In genomic region chr3:105892572-105893495, GRCm38 (mm10) we compare ENCODE assay signal across 9 mouse cellular contexts. TPM values are rescaled to one million over a fixed set of nuclear protein-coding genes. Genes with fewer than 3 reads are reported as not detected.
A peak's percentile ranks its signal among the peaks of the same experiment; 100 is the strongest.
DNase-seq lines count a peak whose midpoint lies in the region; ATAC-seq and TF ChIP-seq lines count a peak whose summit lies in the region.
"Had no signal": no experiment of that assay in that cellular context is flagged by ENCODE, and none has a peak within 500 bp of the region (broad histone marks: within the 10 kb centered on the region; RNA-seq: fewer than 3 reads in every experiment).

No protein-coding gene starts in this region.

- no peak overlapping the region for H3K9ac ChIP-seq in limb, embryonic 14.5 days (ENCODE audit: low read depth, low read length, severe bottlenecking)
- H3K9ac ChIP-seq in forebrain, embryonic 11.5 days (ENCODE audit: low read length), result no peak overlapping the region

- H3K27me3 ChIP-seq in limb, embryonic 14.5 days (ENCODE audit: control insufficient read depth, insufficient read depth, low read length), result no peaks in the 10 kb centered on the region
- no peaks in the 10 kb centered on the region for H3K27me3 ChIP-seq in forebrain, embryonic 11.5 days (ENCODE audit: control insufficient read depth, insufficient read depth, low read length)

- no peak overlapping the region for H3K4me2 ChIP-seq in limb, embryonic 14.5 days (replicated peaks; ENCODE audit: low read depth, low read length, severe bottlenecking)
- H3K4me2 ChIP-seq in forebrain, embryonic 11.5 days (ENCODE audit: low read depth, low read length, severe bottlenecking), result no peak overlapping the region

- H3K4me3 ChIP-seq in limb, embryonic 14.5 days (replicated peaks; ENCODE audit: low read length), result no peak overlapping the region
- no peak overlapping the region for H3K4me3 ChIP-seq in forebrain, embryonic 11.5 days (ENCODE audit: low read depth, low read length)
- H3K4me3 ChIP-seq: erythroblast, embryonic 14.5 days had no signal

- no peaks in the 10 kb centered on the region for H3K36me3 ChIP-seq in limb, embryonic 14.5 days (ENCODE audit: control insufficient read depth, insufficient read depth, low read length)
- H3K36me3 ChIP-seq in forebrain, embryonic 11.5 days (ENCODE audit: control insufficient read depth, insufficient read depth, low read length), result no peaks in the 10 kb centered on the region

- H3K9me3 ChIP-seq in limb, embryonic 14.5 days (ENCODE audit: control insufficient read depth, low read length), result no peaks in the 10 kb centered on the region
- no peaks in the 10 kb centered on the region for H3K9me3 ChIP-seq in forebrain, embryonic 11.5 days (ENCODE audit: control insufficient read depth, low read length)

- TF ChIP-seq POLR2A in limb, embryonic 14.5 days (IDR thresholded peaks at IDR 0.05; ENCODE audit: borderline replicate concordance, extremely low read depth, insufficient read depth, insufficient read length), result no peak

- peak overlapping the region; percentile 61 for H3K27ac ChIP-seq in limb, embryonic 14.5 days (replicated peaks; ENCODE audit: low read depth, low read length)
- H3K27ac ChIP-seq in forebrain, embryonic 11.5 days (ENCODE audit: low read depth, low read length), result no peak overlapping the region

- ATAC-seq in limb, embryonic 14.5 days (ENCODE audit: low FRiP score, low read depth), result no peak
- ATAC-seq in forebrain, embryonic 11.5 days (replicated peaks; ENCODE audit: low FRiP score), result no peak

- peak; percentile 41 for DNase-seq in adrenal gland, postnatal 14 days
- DNase-seq in adrenal gland, postnatal 4 days (ENCODE audit: low spot score in 2 of 2), result no peak
- peak; percentile 19 for DNase-seq in ZHBTc4 (ENCODE audit: low read depth, low spot score)
- no peak for DNase-seq in limb, embryonic 14.5 days (ENCODE audit: low spot score)
- peak; percentile 49 for DNase-seq in skeletal muscle tissue, adult 2 months (ENCODE audit: low read depth, low spot score)
- no peak for DNase-seq in urinary bladder, postnatal 10 days (ENCODE audit: low spot score)
- no peak for DNase-seq in adrenal gland, adult 2 months
- no peak for DNase-seq in forebrain, embryonic 11.5 days (ENCODE audit: low spot score)

- 61% methylated on average over 19 of the region's 19 CpGs for WGBS in limb, embryonic 14.5 days
- 87% methylated on average over 19 of the region's 19 CpGs for whole genome bisulfite sequencing in forebrain, embryonic 11.5 days

- H3K4me1 ChIP-seq in limb, embryonic 14.5 days (ENCODE audit: control insufficient read depth, insufficient read depth, low read length), result peaks cover 32% of the 10 kb centered on the region
- no peaks in the 10 kb centered on the region for H3K4me1 ChIP-seq in forebrain, embryonic 11.5 days (replicated peaks; ENCODE audit: control insufficient read depth, insufficient read depth, low read length)

RNA-seq across cellular contexts. Expression of gene Tmigd3, which starts 22.1 kb away (rescaled TPM):
- 0.38 TPM in 1 of 2 replicates, not detected in the other for total RNA-seq in adrenal gland, postnatal 14 days (2021)
- under 1 TPM in 1 of 2 experiments, not detected in 1; 0.25 TPM for total RNA-seq in adrenal gland, postnatal 4 days (2021)
- polyA plus RNA-seq in limb, embryonic 14.5 days (2012; rRNA removed), result 0.21 TPM in 1 of 2 replicates, not detected in the other
- polyA plus RNA-seq in limb, embryonic 14.5 days (2014; fragmentation: Nextera tagmentation; extraction: Ambion mirVana), result 0.23 and 0.33 TPM in 2 replicates
- total RNA-seq in adrenal gland, adult 2 months (2021), result not detected
- not detected in 2 replicates for polyA plus RNA-seq in adrenal gland, adult 2 months (2012; rRNA removed)
- polyA plus RNA-seq in forebrain, embryonic 11.5 days (2014; fragmentation: Nextera tagmentation; extraction: Ambion mirVana), result 0.21 TPM in 1 of 2 replicates, not detected in the other
- polyA plus RNA-seq: erythroblast, embryonic 14.5 days had no signal

RNA-seq across cellular contexts. Expression of gene Adora3, which starts 22.2 kb away (rescaled TPM):
- total RNA-seq in adrenal gland, postnatal 14 days (2021), result 0.33 TPM in 1 of 2 replicates, not detected in the other
- under 1 TPM; 0.17 to 0.25 TPM for total RNA-seq in adrenal gland, postnatal 4 days (2021)
- polyA plus RNA-seq in limb, embryonic 14.5 days (2012; rRNA removed), result 2.1 and 2.3 TPM in 2 replicates
- 2.8 and 3.2 TPM in 2 replicates for polyA plus RNA-seq in limb, embryonic 14.5 days (2014; fragmentation: Nextera tagmentation; extraction: Ambion mirVana)
- under 1 TPM; 0.12 to 0.35 TPM for total RNA-seq in adrenal gland, adult 2 months (2021)
- 0.18 and 0.28 TPM in 2 replicates for polyA plus RNA-seq in adrenal gland, adult 2 months (2012; rRNA removed)
- 0.23 TPM in 1 of 2 replicates, not detected in the other for polyA plus RNA-seq in forebrain, embryonic 11.5 days (2014; fragmentation: Nextera tagmentation; extraction: Ambion mirVana)
- polyA plus RNA-seq: erythroblast, embryonic 14.5 days had no signal

RNA-seq across cellular contexts. Expression of gene I830077J02Rik, which starts 39.6 kb away (rescaled TPM):
- 1.5 and 1.9 TPM in 2 replicates for total RNA-seq in adrenal gland, postnatal 14 days (2021)
- total RNA-seq in adrenal gland, postnatal 4 days (2021), result 1 to 10 TPM in 1 of 2 experiments, under 1 TPM in 1; 0.78 to 1.0 TPM
- polyA plus RNA-seq in limb, embryonic 14.5 days (2012; rRNA removed), result 0.41 and 0.69 TPM in 2 replicates
- polyA plus RNA-seq in limb, embryonic 14.5 days (2014; fragmentation: Nextera tagmentation; extraction: Ambion mirVana), result 0.66 and 0.88 TPM in 2 replicates
- 1 to 10 TPM in 1 of 2 experiments, under 1 TPM in 1; 0.29 to 1.7 TPM for total RNA-seq in adrenal gland, adult 2 months (2021)
- 0.43 and 0.56 TPM in 2 replicates for polyA plus RNA-seq in adrenal gland, adult 2 months (2012; rRNA removed)
- polyA plus RNA-seq in forebrain, embryonic 11.5 days (2014; fragmentation: Nextera tagmentation; extraction: Ambion mirVana), result 0.52 and 0.64 TPM in 2 replicates

Comparison
In these comparisons a context has a peak if more than half of its experiments do, and no peak if none do; other contexts are left out.
1. DNase-seq: peak in adrenal gland, postnatal 14 days (single experiment), ZHBTc4 (single experiment) and skeletal muscle tissue, adult 2 months (single experiment); none in adrenal gland, postnatal 4 days (0 of 2), limb, embryonic 14.5 days (single experiment), urinary bladder, postnatal 10 days (single experiment), adrenal gland, adult 2 months (single experiment) and forebrain, embryonic 11.5 days (single experiment).